Mouse (Mus musculus): ENCODE data around the gene OR5BS1P. TPM values are rescaled to one million over a fixed set of nuclear protein-coding genes. Genes with fewer than 3 reads are reported as not detected.
"Not testable (repeated sequence)": the region's sequence is repeated elsewhere in the genome, so short reads cannot be mapped to it uniquely, and the experiment has no call there.

OR5BS1P gene
- not detected in 2 replicates for polyA plus RNA-seq (2015; fragmentation: Nextera tagmentation; extraction: Ambion mirVana)

DNA sequence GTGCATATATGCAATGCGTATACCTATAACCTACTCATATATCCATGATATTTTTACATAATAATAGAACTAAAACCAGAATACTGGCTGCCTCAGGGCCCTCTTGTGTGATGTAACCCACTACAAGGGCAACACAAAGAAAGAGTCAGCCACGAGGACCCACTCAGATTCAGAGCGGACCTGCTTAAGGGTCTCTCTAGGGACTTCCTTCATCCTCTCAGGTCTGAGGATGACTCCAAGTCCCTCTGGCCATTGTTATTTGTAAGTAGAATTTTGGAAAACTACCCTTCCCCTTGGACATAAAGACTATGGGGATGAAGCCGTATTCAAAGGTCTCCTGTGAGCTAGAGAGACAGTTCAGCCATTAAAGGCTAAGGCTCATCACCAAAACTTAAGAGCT is at the start of gene OR5BS1P:
TSS of gene OR5BS1P (plus strand) at position 301 of the 400 bp plus-strand sequence.
- Histone ChIP-seq H3K9ac (replicated peaks) (no peak within 1 kb of the TSS), H3K36me3 (replicated peaks; ENCODE audit: insufficient read depth, low read length) (no peaks in the 10 kb centered on the region), H3K4me2 (ENCODE audit: low read depth, low read length) (no peak within 1 kb of the TSS), H3K27me3 (ENCODE audit: insufficient read depth, low read length) (no peaks in the 10 kb centered on the region), H3K27ac (ENCODE audit: low read depth) (no peak within 1 kb of the TSS), H3K4me3 (ENCODE audit: low read depth, low read length) (no peak within 1 kb of the TSS), H3K9me3 (ENCODE audit: low read length) (no peaks in the 10 kb centered on the region), H3K4me1 (ENCODE audit: insufficient read depth) (no peaks in the 10 kb centered on the region)
- TF ChIP-seq CTCF (IDR thresholded peaks at IDR 0.05; ENCODE audit: low read depth) (no peak), EP300 (IDR thresholded peaks at IDR 0.05; ENCODE audit: low read depth) (no peak)
- WGBS (ENCODE audit: insufficient replicate concordance): 80% methylated on average over 4 of the region's 4 CpGs
- ATAC-seq (no peak), DNase-seq (no peak)

DNA sequence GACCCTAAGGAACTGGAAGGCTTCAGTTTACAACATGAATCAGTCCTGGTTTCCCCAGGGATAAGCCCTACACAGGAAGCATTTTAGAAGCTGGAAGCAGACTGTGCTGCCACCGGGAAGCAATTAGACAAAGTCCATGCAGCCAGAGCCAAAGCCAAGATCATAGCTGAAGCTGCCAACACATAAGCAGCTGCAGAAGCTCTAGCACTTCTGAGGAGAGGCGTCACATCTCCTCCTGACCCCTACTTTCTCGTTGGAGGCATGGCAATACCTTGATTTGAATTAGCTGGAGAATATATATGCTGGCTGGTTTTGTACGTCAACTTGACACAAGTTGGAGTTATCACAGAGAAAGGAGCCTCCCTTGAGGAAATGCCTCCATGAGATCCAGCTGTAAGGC is 48.8 kb upstream of the OR5BS1P start:
- Histone ChIP-seq H3K36me3 (replicated peaks; ENCODE audit: insufficient read depth, low read length) (no peaks in the 10 kb centered on the region), H3K27me3 (ENCODE audit: insufficient read depth, low read length) (no peaks in the 10 kb centered on the region), H3K4me2 (ENCODE audit: low read depth, low read length) (no peak overlapping the region), H3K27ac (ENCODE audit: low read depth) (no peak overlapping the region), H3K4me3 (ENCODE audit: low read depth, low read length) (no peak overlapping the region), H3K9me3 (ENCODE audit: low read length) (no peaks in the 10 kb centered on the region), H3K9ac (replicated peaks) (no peak overlapping the region), H3K4me1 (ENCODE audit: insufficient read depth) (no peaks in the 10 kb centered on the region)
- WGBS (ENCODE audit: insufficient replicate concordance): 63% methylated on average over 4 of the region's 4 CpGs
- DNase-seq: no peak
- ATAC-seq: no peak
- no peak for TF ChIP-seq CTCF (IDR thresholded peaks at IDR 0.05; ENCODE audit: low read depth)
- TF ChIP-seq EP300 (IDR thresholded peaks at IDR 0.05; ENCODE audit: low read depth): no peak

DNA sequence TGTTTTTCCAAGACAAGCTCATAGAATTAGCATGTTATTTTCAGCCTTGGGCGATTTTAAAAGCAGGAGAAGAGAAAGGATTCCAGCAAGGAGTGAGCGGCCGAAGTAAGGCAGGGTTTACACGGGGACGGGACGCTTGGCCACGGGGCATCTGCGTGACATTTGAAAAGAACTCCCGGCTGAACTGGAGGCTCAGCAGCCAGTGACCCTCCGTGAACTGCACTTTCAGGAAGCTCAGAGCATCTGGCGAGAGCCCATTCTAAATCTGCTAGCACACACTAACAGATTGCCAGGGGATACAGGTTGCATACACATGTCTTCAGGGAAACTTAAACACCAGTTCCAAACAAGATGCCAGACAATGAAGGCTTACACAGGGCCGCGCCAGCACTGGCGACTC is 45.4 kb upstream of the OR5BS1P start:
- Histone ChIP-seq H3K27ac (ENCODE audit: low read depth) (no peak overlapping the region), H3K4me3 (ENCODE audit: low read depth, low read length) (no peak overlapping the region), H3K36me3 (replicated peaks; ENCODE audit: insufficient read depth, low read length) (no peaks in the 10 kb centered on the region), H3K4me1 (ENCODE audit: insufficient read depth) (no peaks in the 10 kb centered on the region), H3K27me3 (ENCODE audit: insufficient read depth, low read length) (no peaks in the 10 kb centered on the region), H3K9ac (replicated peaks) (no peak overlapping the region), H3K4me2 (ENCODE audit: low read depth, low read length) (no peak overlapping the region), H3K9me3 (ENCODE audit: low read length) (no peaks in the 10 kb centered on the region)
- 67% methylated on average over 14 of the region's 14 CpGs for WGBS (ENCODE audit: insufficient replicate concordance)
- TF ChIP-seq EP300 (IDR thresholded peaks at IDR 0.05; ENCODE audit: low read depth): no peak
- TF ChIP-seq CTCF (IDR thresholded peaks at IDR 0.05; ENCODE audit: low read depth): no peak
- no peak for ATAC-seq
- DNase-seq: no peak

GRCm38 (mm10) chr15:98424753-98425152 is 44.9 kb upstream of the OR5BS1P start:
- 42% methylated on average over 6 of the region's 6 CpGs for WGBS (ENCODE audit: insufficient replicate concordance)
- Histone ChIP-seq H3K4me3 (ENCODE audit: low read depth, low read length) (no peak overlapping the region), H3K27me3 (ENCODE audit: insufficient read depth, low read length) (no peaks in the 10 kb centered on the region), H3K36me3 (replicated peaks; ENCODE audit: insufficient read depth, low read length) (no peaks in the 10 kb centered on the region), H3K9me3 (ENCODE audit: low read length) (no peaks in the 10 kb centered on the region), H3K4me2 (ENCODE audit: low read depth, low read length) (no peak overlapping the region), H3K27ac (ENCODE audit: low read depth) (no peak overlapping the region), H3K4me1 (ENCODE audit: insufficient read depth) (no peaks in the 10 kb centered on the region), H3K9ac (replicated peaks) (no peak overlapping the region)
- no peak for DNase-seq
- ATAC-seq: no peak
- TF ChIP-seq CTCF (IDR thresholded peaks at IDR 0.05; ENCODE audit: low read depth): no peak

DNA sequence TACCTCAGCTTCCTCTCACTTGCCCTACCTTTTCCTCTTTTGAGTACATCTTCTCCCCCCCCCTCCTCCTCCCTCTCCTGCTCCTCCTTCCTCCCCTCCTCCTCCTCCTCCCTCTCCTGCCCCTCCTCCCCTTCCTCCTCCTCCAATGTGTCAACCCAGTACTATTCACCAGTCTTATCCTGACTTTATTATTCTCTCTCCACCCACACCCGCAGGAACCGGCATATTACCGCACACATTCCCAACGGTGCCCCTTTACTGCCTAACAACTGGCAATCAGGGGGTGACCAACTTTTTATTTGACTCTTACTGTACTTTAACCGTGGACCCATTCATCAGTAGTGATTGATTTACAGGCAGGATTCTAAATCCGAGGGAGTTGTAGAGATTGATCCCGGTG is 44.5 kb upstream of the OR5BS1P start:
- no peaks in the 10 kb centered on the region for H3K4me1 ChIP-seq (ENCODE audit: insufficient read depth)
- WGBS (ENCODE audit: insufficient replicate concordance): 76% methylated on average over 7 of the region's 7 CpGs
- H3K9me3 ChIP-seq (ENCODE audit: low read length): no peaks in the 10 kb centered on the region
- H3K4me3 ChIP-seq (ENCODE audit: low read depth, low read length): no peak overlapping the region
- H3K4me2 ChIP-seq (ENCODE audit: low read depth, low read length): no peak overlapping the region
- H3K27me3 ChIP-seq (ENCODE audit: insufficient read depth, low read length): no peaks in the 10 kb centered on the region
- DNase-seq (no peak), ATAC-seq (no peak)
- H3K9ac ChIP-seq (replicated peaks): no peak overlapping the region
- H3K36me3 ChIP-seq (replicated peaks; ENCODE audit: insufficient read depth, low read length): no peaks in the 10 kb centered on the region
- H3K27ac ChIP-seq (ENCODE audit: low read depth): no peak overlapping the region
- TF ChIP-seq CTCF (IDR thresholded peaks at IDR 0.05; ENCODE audit: low read depth) (no peak), EP300 (IDR thresholded peaks at IDR 0.05; ENCODE audit: low read depth) (no peak)

DNA sequence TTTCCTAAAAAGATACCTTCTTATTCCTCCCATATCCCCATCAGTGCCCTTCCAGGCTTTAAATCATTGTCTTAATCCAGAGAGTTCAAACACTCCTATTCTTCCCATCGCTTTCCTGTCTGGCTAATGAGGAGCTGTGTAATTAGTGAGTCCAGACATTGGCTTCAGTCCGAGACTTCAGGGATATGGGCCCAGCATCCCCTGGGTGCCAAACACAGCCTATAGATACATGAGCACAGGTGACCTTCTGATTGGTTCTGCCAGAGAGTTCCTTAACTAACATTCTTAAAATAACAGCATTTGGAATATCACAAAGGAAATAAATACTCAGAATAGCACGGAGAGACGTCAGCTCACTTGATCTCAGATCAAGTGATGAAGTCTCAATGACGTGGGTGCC is 38.8 kb upstream of the OR5BS1P start, which contains the start of gene Olfr282:
TSS of gene Olfr282 (plus strand) at position 301 of the 400 bp plus-strand sequence.
- not testable (repeated sequence) for H3K27me3 ChIP-seq (ENCODE audit: insufficient read depth, low read length); H3K4me3 ChIP-seq (ENCODE audit: low read depth, low read length); H3K4me2 ChIP-seq (ENCODE audit: low read depth, low read length); H3K9me3 ChIP-seq (ENCODE audit: low read length); ATAC-seq; H3K36me3 ChIP-seq (replicated peaks; ENCODE audit: insufficient read depth, low read length); H3K4me1 ChIP-seq (ENCODE audit: insufficient read depth); H3K27ac ChIP-seq (ENCODE audit: low read depth); H3K9ac ChIP-seq (replicated peaks); DNase-seq
- WGBS (ENCODE audit: insufficient replicate concordance): 73% methylated on average over 5 of the region's 5 CpGs

GRCm38 (mm10) chr15:98444561-98444960 is 25.1 kb upstream of the OR5BS1P start:
- no peak overlapping the region for H3K4me2 ChIP-seq (ENCODE audit: low read depth, low read length)
- no peaks in the 10 kb centered on the region for H3K9me3 ChIP-seq (ENCODE audit: low read length)
- no peak overlapping the region for H3K9ac ChIP-seq (replicated peaks)
- H3K27me3 ChIP-seq (ENCODE audit: insufficient read depth, low read length): no peaks in the 10 kb centered on the region
- H3K4me3 ChIP-seq (ENCODE audit: low read depth, low read length): no peak overlapping the region
- no peak for TF ChIP-seq CTCF (IDR thresholded peaks at IDR 0.05; ENCODE audit: low read depth)
- no peak for TF ChIP-seq EP300 (IDR thresholded peaks at IDR 0.05; ENCODE audit: low read depth)
- no peaks in the 10 kb centered on the region for H3K4me1 ChIP-seq (ENCODE audit: insufficient read depth)
- H3K27ac ChIP-seq (ENCODE audit: low read depth): no peak overlapping the region
- H3K36me3 ChIP-seq (replicated peaks; ENCODE audit: insufficient read depth, low read length): no peaks in the 10 kb centered on the region
- no peak for ATAC-seq
- 74% methylated on average over 3 of the region's 3 CpGs for WGBS (ENCODE audit: insufficient replicate concordance)
- no peak for DNase-seq
